Mouse (Mus musculus): ENCODE measurements at regions not wholly inside any gene's neighbourhood (a gene's known extent, or its start where the extent isn't known, plus 50 kb on each side); places are given as distances from the start of the nearest gene placed in this dataset.

GRCm38 (mm10) chr17:52210483-52210882, 377.4 kb upstream of the Satb1 start:
- Histone ChIP-seq H3K9me3 (replicated peaks; ENCODE audit: low read length) (peaks cover 51% of the 10 kb centered on the region), H3K36me3 (replicated peaks in 1 of 2; ENCODE audit: control insufficient read depth in 1 of 2, insufficient read depth in 1 of 2, low read length in 1 of 2) (no peaks in the 10 kb centered on the region), H3K79me2 (replicated peaks; ENCODE audit: control insufficient read depth, extremely low read depth, insufficient read depth, poor library complexity, severe bottlenecking) (no peaks in the 10 kb centered on the region), H3K4me1 (ENCODE audit: control insufficient read depth in 1 of 2, insufficient read depth in 2 of 2) (no peaks in the 10 kb centered on the region), H3K27ac (ENCODE audit: insufficient read depth, low read depth) (no peak overlapping the region), H3K4me3 (replicated peaks in 1 of 3; ENCODE audit: low read depth in 2 of 3, low read length in 2 of 3, poor library complexity in 1 of 3) (no peak overlapping the region), H3K4me2 (ENCODE audit: insufficient read depth, low read depth, poor library complexity, severe bottlenecking) (no peak overlapping the region), H3K27me3 (replicated peaks) (no peaks in the 10 kb centered on the region), H3K9ac (ENCODE audit: insufficient read depth, low read depth) (no peak overlapping the region)
- DNase-seq (ENCODE audit: extremely low read depth) = no peak
- in situ Hi-C loops (cut with MboI; ENCODE audit: low pct_ligation_motif_present, low pct_unique_long_range_greater_than_20kb, low sequenced_read_pairs) (no loop called here), dilution Hi-C loops (cut with MboI; ENCODE audit: extremely low pct_ligation_motif_present, extremely low pct_unique_long_range_greater_than_20kb, low sequenced_read_pairs) (no loop called here)
- no peak for TF ChIP-seq TCF12 (IDR thresholded peaks at IDR 0.05; ENCODE audit: low read depth, low read length)
- no peak for TF ChIP-seq MYC (IDR thresholded peaks at IDR 0.05; ENCODE audit: low read depth, low read length)
- TF ChIP-seq RAD21 (IDR thresholded peaks at IDR 0.05; ENCODE audit: low read depth, low read length) = no peak
- no peak for TF ChIP-seq IRF4 (IDR thresholded peaks at IDR 0.05; ENCODE audit: low read depth, low read length)
- no peak for TF ChIP-seq MXI1 (IDR thresholded peaks at IDR 0.05; ENCODE audit: low read depth, low read length)
- TF ChIP-seq EP300 (IDR thresholded peaks at IDR 0.05; ENCODE audit: low read length) = no peak
- no peak for TF ChIP-seq SIN3A (IDR thresholded peaks at IDR 0.05; ENCODE audit: low read length)
- no peak for TF ChIP-seq ETS1 (conservative IDR thresholded peaks at IDR 0.05; ENCODE audit: low read depth, low read length)
- TF ChIP-seq GABPA (IDR thresholded peaks at IDR 0.05; ENCODE audit: insufficient replicate concordance, low read depth, low read length) = no peak
- TF ChIP-seq CHD1 (IDR thresholded peaks at IDR 0.05; ENCODE audit: low read depth, low read length) = no peak

GRCm38 (mm10) chr17:52197731-52198130, 364.6 kb upstream of the Satb1 start:
- dilution Hi-C loops (cut with MboI; ENCODE audit: extremely low pct_ligation_motif_present, extremely low pct_unique_long_range_greater_than_20kb, low sequenced_read_pairs) (no loop called here), in situ Hi-C loops (cut with MboI; ENCODE audit: low pct_ligation_motif_present, low pct_unique_long_range_greater_than_20kb, low sequenced_read_pairs) (no loop called here)
- no peaks in the 10 kb centered on the region for H3K27me3 ChIP-seq (replicated peaks)
- peaks cover 32% of the 10 kb centered on the region for H3K9me3 ChIP-seq (replicated peaks; ENCODE audit: low read length)
- no peaks in the 10 kb centered on the region for H3K4me1 ChIP-seq (ENCODE audit: control insufficient read depth in 1 of 2, insufficient read depth in 2 of 2)
- no peak for TF ChIP-seq MXI1 (IDR thresholded peaks at IDR 0.05; ENCODE audit: low read depth, low read length)
- TF ChIP-seq SMC3 (IDR thresholded peaks at IDR 0.05; ENCODE audit: low read depth, low read length) = no peak
- no peak for TF ChIP-seq IRF4 (IDR thresholded peaks at IDR 0.05; ENCODE audit: low read depth, low read length)
- TF ChIP-seq TBP (conservative IDR thresholded peaks at IDR 0.05; ENCODE audit: low read depth, low read length) = no peak
- no peak for TF ChIP-seq E2F4 (IDR thresholded peaks at IDR 0.05; ENCODE audit: insufficient replicate concordance, low read depth, low read length)
- no peak for TF ChIP-seq TCF12 (IDR thresholded peaks at IDR 0.05; ENCODE audit: low read depth, low read length)
- no peak for TF ChIP-seq ETS1 (conservative IDR thresholded peaks at IDR 0.05; ENCODE audit: low read depth, low read length)
- no peak for TF ChIP-seq PAX5 (IDR thresholded peaks at IDR 0.05; ENCODE audit: low read length)
- TF ChIP-seq ZKSCAN1 (IDR thresholded peaks at IDR 0.05; ENCODE audit: borderline replicate concordance, low read depth, low read length) = no peak
- no peak for DNase-seq (ENCODE audit: extremely low read depth)
- H3K4me2 ChIP-seq (ENCODE audit: insufficient read depth, low read depth, poor library complexity, severe bottlenecking) = no peak overlapping the region
- no peak overlapping the region for H3K4me3 ChIP-seq (replicated peaks in 1 of 3; ENCODE audit: low read depth in 2 of 3, low read length in 2 of 3, poor library complexity in 1 of 3)
- H3K27ac ChIP-seq (ENCODE audit: insufficient read depth, low read depth) = no peak overlapping the region
- H3K9ac ChIP-seq (ENCODE audit: insufficient read depth, low read depth) = no peak overlapping the region
- no peaks in the 10 kb centered on the region for H3K36me3 ChIP-seq (replicated peaks in 1 of 2; ENCODE audit: control insufficient read depth in 1 of 2, insufficient read depth in 1 of 2, low read length in 1 of 2)
- H3K79me2 ChIP-seq (replicated peaks; ENCODE audit: control insufficient read depth, extremely low read depth, insufficient read depth, poor library complexity, severe bottlenecking) = no peaks in the 10 kb centered on the region

All from CH12.LX (cell line).